Mouse (Mus musculus) limb, embryonic 10.5 days (tissue): ENCODE data around the gene Il1a. TPM values are rescaled to one million over a fixed set of nuclear protein-coding genes. Genes with fewer than 3 reads are reported as not detected.
A peak's percentile ranks its signal among the peaks of the same experiment; 100 is the strongest.

Experiments used
- DNase-seq: peaks from one replicate; pipeline ENCODE4 v3.0.0-alpha.2; 2017; ENCODE audit warnings: low spot score
- H3K27ac ChIP-seq: fragments of 300-500 bp; sonication (generic); 2 replicates; pipeline ENCODE4 v1.5.1; 2016; ENCODE audit warnings: mild to moderate bottlenecking
- H3K27me3 ChIP-seq: fragments of 300-500 bp; sonication (generic); 2 replicates; pipeline ENCODE4 v1.6.1; 2016; ENCODE audit warnings: low read depth, mild to moderate bottlenecking; ENCODE audit not compliant: poor library complexity, severe bottlenecking
- H3K36me3 ChIP-seq: fragments of 300-500 bp; sonication (generic); 2 replicates; pipeline ENCODE4 v1.6.1; 2016; ENCODE audit warnings: mild to moderate bottlenecking, moderate library complexity
- H3K4me1 ChIP-seq: fragments of 300-500 bp; sonication (generic); 2 replicates; pipeline ENCODE4 v1.6.1; 2016
- H3K4me3 ChIP-seq: fragments of 300-500 bp; sonication (generic); 2 replicates; pipeline ENCODE4 v1.5.1; 2016; ENCODE audit warnings: mild to moderate bottlenecking, moderate library complexity
- H3K9me3 ChIP-seq: fragments of 300-500 bp; sonication (generic); replicated peaks from 2 replicates; pipeline ENCODE4 v1.6.1; 2016; ENCODE audit warnings: mild to moderate bottlenecking
- WGBS: fragments of 180-500 bp; shearing (Covaris S2); methylation state at CpG from one replicate; pipeline ENCODE4 v1.1.7; 2016; 5-methylcytosine and 5-hydroxymethylcytosine counted together
- polyA plus RNA-seq: library from polyadenylated mRNA; unstranded; fragments of >200 nt; fragmentation: Nextera tagmentation; extraction: Ambion mirVana; gene quantifications from 2 replicates; pipeline ENCODE4 v1.2.1, GENCODE M21; 2016

Il1a gene
- polyA plus RNA-seq, 1 experiment from 2014 or later: not detected

- no peak overlapping the region for H3K4me3 ChIP-seq
- H3K36me3 ChIP-seq: no peaks in the 10 kb centered on the region
- WGBS: 44% methylated on average over 7 of the region's 7 CpGs
- H3K4me1 ChIP-seq: peaks cover 23% of the 10 kb centered on the region
- DNase-seq: peak; percentile 66
- no peaks in the 10 kb centered on the region for H3K27me3 ChIP-seq
- no peaks in the 10 kb centered on the region for H3K9me3 ChIP-seq
- peak overlapping the region; percentile 22; the same call in 1 of the 2 replicates for H3K27ac ChIP-seq
These were observed 51.1 kb downstream of the Il1a start for GRCm38 (mm10) chr2:129258475-129259211.

- no peak overlapping the region for H3K4me3 ChIP-seq
- no peaks in the 10 kb centered on the region for H3K27me3 ChIP-seq
- WGBS: 93% methylated on average over 3 of the region's 3 CpGs
- H3K4me1 ChIP-seq: peaks cover 29% of the 10 kb centered on the region
- H3K9me3 ChIP-seq: no peaks in the 10 kb centered on the region
- H3K36me3 ChIP-seq: no peaks in the 10 kb centered on the region
- H3K27ac ChIP-seq: no peak overlapping the region; the same call in 1 of the 2 replicates
- DNase-seq: no peak
These were observed 51.7 kb downstream of the Il1a start for GRCm38 (mm10) chr2:129258056-129258455.

GRCm38 (mm10) chr2:129256006-129256405 lies 53.8 kb downstream of the Il1a start:
- Histone ChIP-seq H3K4me1 (peaks cover 26% of the 10 kb centered on the region), H3K4me3 (no peak overlapping the region), H3K27me3 (no peaks in the 10 kb centered on the region), H3K27ac (no peak overlapping the region), H3K36me3 (no peaks in the 10 kb centered on the region), H3K9me3 (no peaks in the 10 kb centered on the region)
- 73% methylated on average over 4 of the region's 4 CpGs for WGBS
- no peak for DNase-seq

GRCm38 (mm10) chr2:129254076-129254475 lies 55.7 kb downstream of the Il1a start:
- H3K27ac ChIP-seq: no peak overlapping the region
- 51% methylated on average over 2 of the region's 2 CpGs for WGBS
- H3K27me3 ChIP-seq: no peaks in the 10 kb centered on the region
- no peaks in the 10 kb centered on the region for H3K36me3 ChIP-seq
- H3K9me3 ChIP-seq: no peaks in the 10 kb centered on the region
- no peak overlapping the region for H3K4me3 ChIP-seq
- DNase-seq: no peak
- H3K4me1 ChIP-seq: peaks cover 26% of the 10 kb centered on the region

- WGBS: 58% methylated on average over 2 of the region's 2 CpGs
- H3K36me3 ChIP-seq: no peaks in the 10 kb centered on the region
- H3K4me1 ChIP-seq: peaks cover 25% of the 10 kb centered on the region
- H3K9me3 ChIP-seq: no peaks in the 10 kb centered on the region
- H3K27me3 ChIP-seq: no peaks in the 10 kb centered on the region
- no peak overlapping the region for H3K27ac ChIP-seq
- DNase-seq: no peak
- H3K4me3 ChIP-seq: no peak overlapping the region
These were observed 56.2 kb downstream of the Il1a start for GRCm38 (mm10) chr2:129253631-129253970.

GRCm38 (mm10) chr2:129252836-129253630 lies 56.7 kb downstream of the Il1a start:
- 89% methylated on average over 19 of the region's 19 CpGs for WGBS
- no peak for DNase-seq
- no peaks in the 10 kb centered on the region for H3K27me3 ChIP-seq
- no peaks in the 10 kb centered on the region for H3K36me3 ChIP-seq
- H3K4me3 ChIP-seq: no peak overlapping the region
- peaks cover 23% of the 10 kb centered on the region for H3K4me1 ChIP-seq
- H3K27ac ChIP-seq: no peak overlapping the region
- H3K9me3 ChIP-seq: no peaks in the 10 kb centered on the region

Other genes starting within 250 kb of the Il1a start
- 16.5 and 19.8 TPM in 2 replicates for gene Ttl, start 244.0 kb downstream of the Il1a start, polyA plus RNA-seq
- gene Polr1b, start 209.0 kb downstream of the Il1a start, polyA plus RNA-seq: 48.8 and 53.4 TPM in 2 replicates
- gene Chchd5, start 180.3 kb downstream of the Il1a start, polyA plus RNA-seq: 26.6 and 28.9 TPM in 2 replicates
- gene Slc20a1, start 111.2 kb downstream of the Il1a start, polyA plus RNA-seq: 47.1 and 49.7 TPM in 2 replicates
- 56.4 and 62.8 TPM in 2 replicates for gene Ckap2l, start 12.8 kb downstream of the Il1a start, polyA plus RNA-seq
- not detected in 2 replicates for gene Il1b, start 61.2 kb upstream of the Il1a start, polyA plus RNA-seq
- not detected in 2 replicates for gene F830045P16Rik, start 226.6 kb upstream of the Il1a start, polyA plus RNA-seq